Mouse (Mus musculus) heart, embryonic 16.5 days (tissue): ENCODE measurements around the gene Asic2. TPM values are rescaled to one million over a fixed set of nuclear protein-coding genes. Genes with fewer than 3 reads are reported as not detected.
A peak's percentile ranks its signal among the peaks of the same experiment; 100 is the strongest.

ENCODE experiments used
- ATAC-seq: fragments of 200-750 bp; cut with Nextera tagmentation; replicated peaks from 2 replicates; pipeline ENCODE4 v1.8.0; 2017; ENCODE audit warnings: moderate number of reproducible peaks; ENCODE audit not compliant: insufficient read depth, low FRiP score; ENCODE audit errors: extremely low read depth
- H3K27ac ChIP-seq: fragments of 300-500 bp; sonication (generic); 2 replicates; pipeline ENCODE4 v1.5.1; 2014; ENCODE audit warnings: mild to moderate bottlenecking, low read length, control low read depth, moderate library complexity
- H3K27me3 ChIP-seq: fragments of 300-500 bp; sonication (generic); 2 replicates; pipeline ENCODE4 v1.6.1; 2014; ENCODE audit warnings: low read length, mixed read lengths; ENCODE audit not compliant: control insufficient read depth, insufficient read depth
- H3K36me3 ChIP-seq: fragments of 300-500 bp; sonication (generic); 2 replicates; pipeline ENCODE4 v1.6.1; 2014; ENCODE audit not compliant: control insufficient read depth, insufficient read depth
- H3K4me1 ChIP-seq: fragments of 300-500 bp; sonication (generic); 2 replicates; pipeline ENCODE4 v1.6.1; 2014; ENCODE audit warnings: low read length, mixed read lengths; ENCODE audit not compliant: control insufficient read depth, insufficient read depth
- H3K4me2 ChIP-seq: fragments of 300-500 bp; sonication (generic); 2 replicates; pipeline ENCODE4 v1.6.1; 2014; ENCODE audit warnings: low read depth, mild to moderate bottlenecking, control low read depth, low read length
- H3K4me3 ChIP-seq: fragments of 300-500 bp; sonication (generic); 2 replicates; pipeline ENCODE4 v1.5.1; 2014; ENCODE audit warnings: mild to moderate bottlenecking, control low read depth, low read length
- H3K9ac ChIP-seq: fragments of 300-500 bp; sonication (generic); 2 replicates; pipeline ENCODE4 v1.6.1; 2014; ENCODE audit warnings: low read length, control low read depth
- H3K9me3 ChIP-seq: fragments of 300-500 bp; sonication (generic); replicated peaks from 2 replicates; pipeline ENCODE4 v1.6.1; 2016; ENCODE audit warnings: low read length; ENCODE audit not compliant: control insufficient read depth
- WGBS: fragments of 180-500 bp; shearing (Covaris S2); extraction: QIAGEN DNeasy Blood & Tissue Kit; methylation state at CpG from one replicate; pipeline ENCODE4 v1.1.7; 2014; 5-methylcytosine and 5-hydroxymethylcytosine counted together
- polyA plus RNA-seq: library from polyadenylated mRNA; unstranded; fragments of >200 nt; fragmentation: Nextera tagmentation; extraction: Ambion mirVana; gene quantifications from 2 replicates; pipeline ENCODE4 v1.2.1, GENCODE M21; 2015

Asic2 gene
- not detected in 2 replicates for polyA plus RNA-seq

GRCm38 (mm10) chr11:81968401-81968881 is at the start of gene Asic2:
Gene Asic2, minus strand, starts transcription at chr11:81968457.
- H3K9me3 ChIP-seq = no peaks in the 10 kb centered on the region
- no peaks in the 10 kb centered on the region for H3K4me1 ChIP-seq
- peaks cover 55% of the 10 kb centered on the region for H3K27me3 ChIP-seq
- WGBS = 3% methylated on average over 29 of the region's 29 CpGs
- H3K9ac ChIP-seq = no peak within 1 kb of the TSS
- H3K4me3 ChIP-seq = no peak within 1 kb of the TSS
- no peaks in the 10 kb centered on the region for H3K36me3 ChIP-seq
- no peak within 1 kb of the TSS for H3K4me2 ChIP-seq
- no peak for ATAC-seq
- no peak within 1 kb of the TSS for H3K27ac ChIP-seq

DNA sequence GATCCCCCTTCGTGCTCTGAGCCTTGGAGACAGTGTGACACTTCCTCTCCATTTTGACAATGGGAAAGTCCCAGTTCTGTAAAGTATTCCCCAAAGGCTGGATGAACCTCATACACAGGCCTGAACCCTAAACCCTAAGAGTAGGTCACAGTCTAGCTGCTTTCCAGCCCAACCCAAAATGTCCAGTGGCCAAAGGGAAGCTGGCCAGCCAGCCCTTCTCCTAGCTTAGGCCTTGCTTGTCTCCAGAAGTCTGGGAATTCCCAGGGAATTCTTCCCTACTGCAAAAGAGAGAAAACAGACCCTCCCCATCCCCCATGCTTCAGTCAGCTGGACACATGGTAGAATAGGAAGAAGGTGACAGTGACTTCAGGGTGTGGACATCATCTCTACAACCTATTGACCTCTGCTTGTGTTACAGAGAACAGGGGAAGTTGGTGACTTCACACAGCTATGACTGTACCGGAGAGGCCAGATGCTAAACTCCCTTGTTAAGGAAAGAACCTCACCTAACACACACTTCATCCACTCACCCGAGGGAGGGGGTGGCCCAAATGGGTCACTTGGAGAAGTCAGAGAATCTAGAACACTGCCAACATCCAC is 48.0 kb upstream of the Asic2 start:
- H3K27me3 ChIP-seq = no peaks in the 10 kb centered on the region
- ATAC-seq = no peak
- 70% methylated on average over 3 of the region's 3 CpGs for WGBS

DNA sequence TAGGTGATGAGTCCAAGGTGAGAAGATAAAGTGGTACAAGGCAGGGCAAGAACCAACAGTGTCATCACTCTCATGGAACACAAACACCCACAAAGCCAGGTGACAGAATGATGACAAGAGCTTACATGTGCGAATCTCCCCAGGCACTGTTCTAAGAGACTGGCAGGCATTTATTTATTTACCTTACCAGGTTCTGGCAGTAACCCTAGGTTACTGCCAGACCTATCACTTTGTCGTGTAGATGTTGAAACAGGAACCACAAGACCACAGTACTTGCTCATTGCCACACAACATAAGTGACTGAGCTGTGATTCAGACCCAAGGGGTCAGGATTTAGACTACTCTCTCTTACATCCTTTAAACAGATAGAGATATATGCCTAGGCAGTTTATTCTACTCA is 46.8 kb upstream of the Asic2 start:
- ATAC-seq = no peak
- 57% methylated on average over 2 of the region's 2 CpGs for WGBS
- Histone ChIP-seq H3K27ac (no peak overlapping the region), H3K9me3 (no peaks in the 10 kb centered on the region), H3K4me2 (no peak overlapping the region), H3K4me1 (peaks cover 3% of the 10 kb centered on the region; the same call in 1 of the 2 replicates), H3K9ac (no peak overlapping the region), H3K27me3 (no peaks in the 10 kb centered on the region), H3K36me3 (no peaks in the 10 kb centered on the region), H3K4me3 (no peak overlapping the region)

More for the DNA sequence above, 48.0 kb upstream of the Asic2 start:
- H3K4me2 ChIP-seq = no peak overlapping the region
- H3K4me3 ChIP-seq = no peak overlapping the region
- no peaks in the 10 kb centered on the region for H3K9me3 ChIP-seq
- H3K36me3 ChIP-seq = no peaks in the 10 kb centered on the region
- H3K9ac ChIP-seq = no peak overlapping the region
- H3K4me1 ChIP-seq = peaks cover 7% of the 10 kb centered on the region
- no peak overlapping the region for H3K27ac ChIP-seq

- H3K27me3 ChIP-seq = no peaks in the 10 kb centered on the region
- no peak overlapping the region for H3K4me2 ChIP-seq
- H3K4me3 ChIP-seq = no peak overlapping the region
- H3K36me3 ChIP-seq = no peaks in the 10 kb centered on the region
- H3K9ac ChIP-seq = no peak overlapping the region
- 47% methylated on average over 1 of the region's 1 CpGs for WGBS
- no peaks in the 10 kb centered on the region for H3K9me3 ChIP-seq
- ATAC-seq = no peak
- no peak overlapping the region for H3K27ac ChIP-seq
- H3K4me1 ChIP-seq = peaks cover 3% of the 10 kb centered on the region; the same call in 1 of the 2 replicates
Observed at GRCm38 (mm10) chr11:82013756-82014155, 45.5 kb upstream of the Asic2 start.

DNA sequence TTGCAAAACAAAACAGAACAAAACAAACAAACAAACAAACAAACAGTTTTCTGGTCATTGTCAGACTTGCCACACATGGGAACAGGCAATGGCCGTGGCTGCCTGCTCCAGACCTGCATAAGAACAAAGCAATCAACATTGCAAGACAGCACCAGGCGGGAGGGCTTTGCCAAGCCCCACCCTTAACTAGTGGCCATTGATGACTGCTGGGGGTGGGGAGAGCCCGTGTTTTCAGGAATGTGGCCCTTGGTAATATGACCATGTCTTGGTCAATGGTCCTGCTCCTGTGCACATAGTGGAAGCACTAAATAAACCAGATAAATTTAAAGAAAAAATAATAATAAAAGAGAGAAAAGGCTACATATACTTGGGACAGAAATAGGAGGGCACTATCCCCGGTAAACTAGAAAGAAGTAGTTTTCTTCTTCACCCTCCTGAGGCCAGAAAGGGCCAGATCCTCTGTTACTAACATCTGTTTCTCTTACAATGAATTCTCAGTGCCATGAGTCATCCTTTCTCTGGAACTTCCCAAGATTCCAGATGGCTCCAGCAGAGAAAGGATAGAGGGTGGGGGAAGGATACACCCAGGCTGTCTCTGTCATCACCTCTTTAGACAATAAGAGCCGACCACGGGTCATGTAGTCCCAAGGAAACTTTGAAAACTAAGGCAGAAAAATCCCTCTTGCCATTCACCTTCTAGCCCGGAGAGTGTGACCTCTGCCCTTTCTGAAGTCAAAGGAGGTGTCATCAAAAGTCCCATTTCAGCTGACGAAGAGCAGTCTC is 43.3 kb upstream of the Asic2 start:
- Histone ChIP-seq H3K4me2 (no peak overlapping the region), H3K9me3 (no peaks in the 10 kb centered on the region), H3K36me3 (no peaks in the 10 kb centered on the region), H3K27me3 (no peaks in the 10 kb centered on the region), H3K4me1 (peaks cover 5% of the 10 kb centered on the region; the same call in 1 of the 2 replicates), H3K4me3 (no peak overlapping the region), H3K27ac (no peak overlapping the region), H3K9ac (no peak overlapping the region)
- ATAC-seq = 0 out of 2 replicates have a peak, but pooled peaks have one; percentile 47
- 42% methylated on average over 8 of the region's 8 CpGs for WGBS

- WGBS = 83% methylated on average over 3 of the region's 3 CpGs
Observed at GRCm38 (mm10) chr11:82010115-82010514, 41.9 kb upstream of the Asic2 start.

GRCm38 (mm10) chr11:82006796-82007423 is 38.7 kb upstream of the Asic2 start:
- H3K4me3 ChIP-seq = no peak overlapping the region
- no peaks in the 10 kb centered on the region for H3K27me3 ChIP-seq
- no peaks in the 10 kb centered on the region for H3K36me3 ChIP-seq
- 26% methylated on average over 12 of the region's 12 CpGs for WGBS
- peak; percentile 65 for ATAC-seq
- H3K27ac ChIP-seq = peak overlapping the region; percentile 35
- peak overlapping the region; percentile 28; the same call in 1 of the 2 replicates for H3K4me2 ChIP-seq
- no peak overlapping the region for H3K9ac ChIP-seq
- H3K4me1 ChIP-seq = peaks cover 4% of the 10 kb centered on the region; the same call in 1 of the 2 replicates
- H3K9me3 ChIP-seq = no peaks in the 10 kb centered on the region

More at GRCm38 (mm10) chr11:82010115-82010514, 41.9 kb upstream of the Asic2 start:
- Histone ChIP-seq H3K27me3 (no peaks in the 10 kb centered on the region), H3K36me3 (no peaks in the 10 kb centered on the region), H3K4me1 (peaks cover 5% of the 10 kb centered on the region; the same call in 1 of the 2 replicates), H3K9me3 (no peaks in the 10 kb centered on the region), H3K4me3 (no peak overlapping the region), H3K4me2 (no peak overlapping the region), H3K9ac (no peak overlapping the region), H3K27ac (no peak overlapping the region)
- ATAC-seq = no peak

GRCm38 (mm10) chr11:82004810-82005209 is 36.6 kb upstream of the Asic2 start:
- Histone ChIP-seq H3K36me3 (no peaks in the 10 kb centered on the region), H3K4me2 (no peak overlapping the region), H3K4me3 (no peak overlapping the region), H3K27me3 (no peaks in the 10 kb centered on the region), H3K9ac (no peak overlapping the region), H3K9me3 (no peaks in the 10 kb centered on the region), H3K4me1 (0 out of 2 replicates have a peak, but pooled peaks cover 3% of the 10 kb centered on the region), H3K27ac (no peak overlapping the region)
- WGBS = 47% methylated on average over 2 of the region's 2 CpGs
- ATAC-seq = no peak
